Mouse (Mus musculus) heart, embryonic 12.5 days (tissue): ENCODE results near the gene Ntf3. TPM values are rescaled to one million over a fixed set of nuclear protein-coding genes. Genes with fewer than 3 reads are reported as not detected.
A peak's percentile ranks its signal among the peaks of the same experiment; 100 is the strongest.

ENCODE experiments used
- ATAC-seq: fragments of 200-750 bp; cut with Nextera tagmentation; 2 replicates; pipeline ENCODE4 v1.8.0; 2017; ENCODE audit warnings: moderate TSS enrichment, moderate library complexity; ENCODE audit not compliant: insufficient number of reproducible peaks, low FRiP score
- H3K27ac ChIP-seq: fragments of 300-500 bp; sonication (generic); 2 replicates; pipeline ENCODE4 v1.5.1; 2016; ENCODE audit warnings: mild to moderate bottlenecking, moderate library complexity; ENCODE audit not compliant: poor library complexity, severe bottlenecking
- H3K27me3 ChIP-seq: fragments of 300-500 bp; sonication (generic); replicated peaks from 2 replicates; pipeline ENCODE4 v1.6.1; 2016; ENCODE audit warnings: mild to moderate bottlenecking, moderate library complexity
- H3K36me3 ChIP-seq: fragments of 300-500 bp; sonication (generic); 2 replicates; pipeline ENCODE4 v1.6.1; 2016; ENCODE audit warnings: mild to moderate bottlenecking, moderate library complexity
- H3K4me1 ChIP-seq: fragments of 300-500 bp; sonication (generic); replicated peaks from 2 replicates; pipeline ENCODE4 v1.6.1; 2016; ENCODE audit warnings: mild to moderate bottlenecking
- H3K4me2 ChIP-seq: fragments of 300-500 bp; sonication (generic); 2 replicates; pipeline ENCODE4 v1.6.1; 2016; ENCODE audit warnings: mild to moderate bottlenecking, moderate library complexity
- H3K4me3 ChIP-seq: fragments of 300-500 bp; sonication (generic); 2 replicates; pipeline ENCODE4 v1.5.1; 2016; ENCODE audit warnings: mild to moderate bottlenecking
- H3K9ac ChIP-seq: fragments of 300-500 bp; sonication (generic); 2 replicates; pipeline ENCODE4 v1.6.1; 2016; ENCODE audit warnings: mild to moderate bottlenecking, moderate library complexity
- H3K9me3 ChIP-seq: fragments of 300-500 bp; sonication (generic); replicated peaks from 2 replicates; pipeline ENCODE4 v1.6.1; 2016; ENCODE audit warnings: mild to moderate bottlenecking, moderate library complexity
- WGBS: fragments of 180-500 bp; shearing (Covaris S2); methylation state at CpG from one replicate; pipeline ENCODE4 v1.1.7; 2016; 5-methylcytosine and 5-hydroxymethylcytosine counted together
- polyA plus RNA-seq: library from polyadenylated mRNA; unstranded; fragments of >200 nt; fragmentation: Nextera tagmentation; extraction: Ambion mirVana; gene quantifications from 2 replicates; pipeline ENCODE4 v1.2.1, GENCODE M21; 2016

Gene Ntf3
- polyA plus RNA-seq, 1 experiment from 2014 or later: 8.2 TPM

GRCm38 (mm10) chr6:126170772-126171171 lies 4.1 kb upstream of the Ntf3 start:
- Histone ChIP-seq H3K4me2 (no peak overlapping the region), H3K27me3 (peaks cover 6% of the 10 kb centered on the region; the same call in 1 of the 2 replicates), H3K4me1 (peaks cover 21% of the 10 kb centered on the region), H3K9me3 (no peaks in the 10 kb centered on the region), H3K9ac (no peak overlapping the region), H3K36me3 (no peaks in the 10 kb centered on the region), H3K4me3 (no peak overlapping the region), H3K27ac (no peak overlapping the region)
- ATAC-seq: no peak
- 66% methylated on average over 4 of the region's 4 CpGs for WGBS

DNA sequence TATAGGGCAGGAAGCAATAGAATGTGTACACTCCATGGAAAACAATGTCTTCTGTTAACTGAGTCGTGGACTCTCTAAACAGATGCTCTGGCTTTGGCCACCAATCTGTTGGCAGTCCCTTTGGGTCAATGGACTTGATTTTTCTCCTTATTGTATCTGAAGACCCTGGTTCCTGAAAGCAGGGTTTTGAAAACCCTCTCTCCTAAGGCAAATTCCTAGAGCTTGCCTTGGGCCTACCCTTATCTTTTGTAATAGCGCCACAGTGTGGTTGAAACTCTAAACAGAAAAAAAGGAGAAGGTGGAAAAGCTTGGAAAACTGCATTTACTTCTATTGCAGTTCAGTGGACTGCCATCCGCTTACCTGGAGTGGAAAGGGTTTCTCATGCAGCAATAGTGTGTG lies 1.0 kb upstream of the Ntf3 start:
- no peak overlapping the region for H3K9ac ChIP-seq
- no peak overlapping the region for H3K4me2 ChIP-seq
- H3K27me3 ChIP-seq: peaks cover 21% of the 10 kb centered on the region; the same call in 1 of the 2 replicates
- no peak overlapping the region for H3K4me3 ChIP-seq
- H3K4me1 ChIP-seq: peaks cover 38% of the 10 kb centered on the region
- H3K27ac ChIP-seq: no peak overlapping the region
- 17% methylated on average over 3 of the region's 3 CpGs for WGBS
- no peaks in the 10 kb centered on the region for H3K9me3 ChIP-seq
- no peaks in the 10 kb centered on the region for H3K36me3 ChIP-seq
- ATAC-seq: no peak

GRCm38 (mm10) chr6:126167208-126167590 lies 489 bp upstream of the Ntf3 start:
- Histone ChIP-seq H3K27me3 (peaks cover 21% of the 10 kb centered on the region; the same call in 1 of the 2 replicates), H3K9me3 (no peaks in the 10 kb centered on the region), H3K36me3 (no peaks in the 10 kb centered on the region), H3K4me2 (peak overlapping the region; percentile 79), H3K4me1 (peaks cover 40% of the 10 kb centered on the region), H3K9ac (peak overlapping the region; percentile 55), H3K4me3 (peak overlapping the region; percentile 45), H3K27ac (no peak overlapping the region)
- no peak for ATAC-seq
- WGBS: 4% methylated on average over 6 of the region's 6 CpGs

DNA sequence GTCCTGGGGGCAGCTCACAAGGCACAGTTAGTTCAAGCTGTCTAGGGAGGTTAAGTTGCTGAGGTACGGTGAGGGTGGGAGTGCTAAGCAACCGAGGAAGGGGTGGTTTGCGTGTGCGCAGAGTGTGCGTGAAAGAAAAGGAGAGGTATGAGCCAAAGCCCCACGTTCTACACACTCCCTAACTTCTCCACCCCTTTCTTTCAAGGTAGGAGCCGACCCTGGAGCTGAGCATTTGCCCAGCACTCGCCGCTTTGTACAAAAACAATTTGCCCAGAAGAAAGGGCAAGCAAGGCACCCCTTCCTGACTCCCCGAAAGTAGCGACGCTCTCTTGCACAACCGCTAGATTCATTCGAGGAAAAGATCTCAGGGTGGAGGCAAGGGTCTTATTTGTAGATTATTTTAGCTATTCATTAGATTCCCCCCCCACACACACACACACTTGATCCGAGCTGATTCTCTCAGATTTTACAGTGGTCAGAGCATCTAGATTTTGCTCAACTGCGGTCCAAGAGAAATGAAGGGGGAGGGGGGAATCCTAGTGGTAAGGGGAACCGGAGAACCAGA lies 1.0 kb downstream of the Ntf3 start:
- WGBS: 9% methylated on average over 17 of the region's 17 CpGs
- H3K27me3 ChIP-seq: peaks cover 21% of the 10 kb centered on the region; the same call in 1 of the 2 replicates
- H3K36me3 ChIP-seq: no peaks in the 10 kb centered on the region
- peak overlapping the region; percentile 79 for H3K4me2 ChIP-seq
- no peaks in the 10 kb centered on the region for H3K9me3 ChIP-seq
- peak overlapping the region; percentile 45 for H3K4me3 ChIP-seq
- H3K4me1 ChIP-seq: peaks cover 48% of the 10 kb centered on the region
- peak overlapping the region; percentile 60; the same call in 1 of the 2 replicates for H3K9ac ChIP-seq
- ATAC-seq: no peak
- no peak overlapping the region for H3K27ac ChIP-seq

DNA sequence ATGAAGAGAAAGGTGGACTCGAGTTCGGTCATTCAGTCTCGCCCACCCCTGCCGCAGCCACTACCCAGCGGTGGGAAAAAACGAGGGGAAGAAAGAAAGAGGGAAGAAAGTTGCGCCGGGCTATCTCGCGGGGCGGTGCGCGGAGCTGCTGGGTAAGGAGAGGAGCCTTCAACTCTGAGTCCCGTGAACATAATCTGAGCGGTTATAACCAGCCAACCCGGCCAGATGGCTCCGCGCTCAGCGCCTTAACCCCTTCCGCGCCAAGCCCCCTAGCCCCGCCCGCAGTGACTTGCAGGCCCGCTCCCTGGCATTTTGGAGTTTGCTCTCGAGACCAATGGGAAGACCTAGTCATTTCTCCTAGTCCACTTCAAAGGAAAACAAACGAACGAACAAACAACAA lies 1.9 kb downstream of the Ntf3 start:
- peaks cover 56% of the 10 kb centered on the region for H3K4me1 ChIP-seq
- WGBS: under 1% methylated on average over 27 of the region's 27 CpGs
- H3K9me3 ChIP-seq: no peaks in the 10 kb centered on the region
- H3K9ac ChIP-seq: peak overlapping the region; percentile 70
- H3K36me3 ChIP-seq: no peaks in the 10 kb centered on the region
- H3K27ac ChIP-seq: 0 out of 2 replicates have a peak overlapping the region, but pooled peaks have one; percentile 0
- ATAC-seq: no peak
- peaks cover 21% of the 10 kb centered on the region; the same call in 1 of the 2 replicates for H3K27me3 ChIP-seq
- peak overlapping the region; percentile 54 for H3K4me3 ChIP-seq
- H3K4me2 ChIP-seq: peak overlapping the region; percentile 91

DNA sequence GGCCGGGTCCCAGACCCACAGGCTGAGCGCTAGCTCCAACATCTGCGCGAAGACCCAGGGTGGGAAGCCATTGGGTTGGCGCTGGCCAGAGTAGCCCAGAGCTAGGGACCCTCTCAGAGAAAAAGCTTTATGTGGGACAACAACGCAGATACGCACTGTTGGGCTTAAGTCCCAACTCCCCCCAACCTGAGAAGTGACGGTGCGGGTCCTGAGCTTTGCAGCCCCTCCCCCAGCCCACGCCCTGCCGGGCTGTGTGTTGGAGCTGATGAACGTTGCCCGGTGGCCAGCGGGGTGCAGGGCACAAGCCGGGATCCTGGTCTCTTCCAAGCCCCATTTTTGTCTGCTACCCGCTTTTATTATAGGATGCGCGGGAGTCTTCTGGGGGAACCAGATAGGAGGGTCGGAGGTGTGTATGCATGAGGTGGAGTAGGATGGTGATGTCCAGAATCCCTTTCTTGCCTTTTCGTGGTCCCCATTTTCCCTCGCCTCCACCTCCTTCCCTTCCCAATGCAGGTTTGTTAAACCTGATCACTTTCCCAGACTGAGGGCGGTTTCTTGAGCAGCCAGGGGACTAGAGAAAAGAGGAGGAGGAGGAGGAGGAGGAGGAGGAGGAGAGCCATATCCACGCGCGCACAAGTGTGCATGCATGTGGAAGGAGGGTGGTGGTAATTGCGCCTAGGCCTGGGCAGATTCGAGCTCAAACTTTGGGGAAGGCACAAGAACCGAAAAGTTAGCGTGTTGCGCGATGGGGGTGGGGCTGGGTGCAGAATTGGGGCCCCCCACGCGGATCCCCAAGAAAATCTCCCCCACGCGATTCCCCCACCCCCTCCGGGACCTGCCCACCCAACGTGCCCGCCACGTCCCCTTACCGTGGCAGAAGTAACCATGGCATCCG lies 2.6 kb downstream of the Ntf3 start:
- Histone ChIP-seq H3K27ac (0 out of 2 replicates have a peak overlapping the region, but pooled peaks have one; percentile 51), H3K27me3 (peaks cover 21% of the 10 kb centered on the region; the same call in 1 of the 2 replicates), H3K4me3 (peak overlapping the region; percentile 54), H3K4me2 (peak overlapping the region; percentile 91), H3K9me3 (no peaks in the 10 kb centered on the region), H3K9ac (peak overlapping the region; percentile 70), H3K4me1 (peaks cover 62% of the 10 kb centered on the region), H3K36me3 (no peaks in the 10 kb centered on the region)
- under 1% methylated on average over 40 of the region's 41 CpGs for WGBS
- ATAC-seq: 0 out of 2 replicates have a peak, but pooled peaks have one; percentile 4

DNA sequence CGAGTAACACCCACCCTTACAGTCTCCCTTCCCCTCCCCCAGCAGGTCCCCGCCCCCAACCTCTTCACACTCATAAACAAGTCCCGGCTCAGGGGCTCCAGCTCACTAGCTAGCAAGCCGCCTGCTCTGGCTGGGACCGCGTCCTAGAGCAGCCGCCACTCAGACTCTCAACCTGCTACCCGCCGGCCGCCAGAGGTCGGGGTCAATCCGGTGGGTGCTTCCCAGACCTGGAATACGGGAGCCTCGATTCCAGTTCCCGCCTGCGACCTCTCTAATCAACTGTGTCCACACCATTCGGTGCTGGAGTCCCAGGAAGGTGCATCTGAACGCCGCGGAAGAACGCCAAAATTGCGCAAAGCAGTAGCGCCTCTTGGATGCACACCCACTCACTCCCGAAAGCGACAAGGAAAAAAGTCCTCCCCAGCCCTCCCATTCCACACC lies 3.5 kb downstream of the Ntf3 start:
- peaks cover 63% of the 10 kb centered on the region for H3K4me1 ChIP-seq

DNA sequence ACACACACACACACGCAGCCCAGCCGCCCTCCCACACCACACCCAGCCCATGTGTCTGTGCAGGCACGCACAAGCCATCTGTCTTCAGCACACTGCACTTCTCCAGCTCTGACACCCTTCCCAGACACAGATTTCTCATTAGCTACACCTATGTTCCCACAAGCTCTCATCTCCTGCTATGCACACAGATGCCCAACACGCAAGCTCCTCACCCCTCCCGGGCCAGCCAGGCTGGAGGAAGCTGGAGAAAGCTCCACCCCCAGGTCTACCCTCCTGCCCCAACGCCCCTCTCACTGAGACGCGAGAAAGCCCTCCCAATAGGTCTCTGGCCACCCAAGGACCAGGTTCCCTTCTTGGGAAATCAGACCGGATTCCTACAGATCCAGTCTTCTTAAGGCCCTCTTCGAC lies 4.4 kb downstream of the Ntf3 start:
- 6% methylated on average over 10 of the region's 10 CpGs for WGBS
- peaks cover 21% of the 10 kb centered on the region; the same call in 1 of the 2 replicates for H3K27me3 ChIP-seq
- peaks cover 63% of the 10 kb centered on the region for H3K4me1 ChIP-seq
- peak overlapping the region; percentile 91 for H3K4me2 ChIP-seq
- H3K4me3 ChIP-seq: peak overlapping the region; percentile 54
- H3K27ac ChIP-seq: peak overlapping the region; percentile 51; the same call in 1 of the 2 replicates
- H3K9me3 ChIP-seq: no peaks in the 10 kb centered on the region
- H3K36me3 ChIP-seq: no peaks in the 10 kb centered on the region
- H3K9ac ChIP-seq: peak overlapping the region; percentile 70
- 0 out of 2 replicates have a peak, but pooled peaks have one; percentile 4 for ATAC-seq

More for the DNA sequence above, 3.5 kb downstream of the Ntf3 start:
- H3K9ac ChIP-seq: peak overlapping the region; percentile 70
- WGBS: under 1% methylated on average over 25 of the region's 25 CpGs
- no peaks in the 10 kb centered on the region for H3K36me3 ChIP-seq
- H3K27ac ChIP-seq: peak overlapping the region; percentile 51
- H3K4me2 ChIP-seq: peak overlapping the region; percentile 91
- peak; percentile 76 for ATAC-seq
- H3K27me3 ChIP-seq: peaks cover 21% of the 10 kb centered on the region; the same call in 1 of the 2 replicates
- peak overlapping the region; percentile 54 for H3K4me3 ChIP-seq
- no peaks in the 10 kb centered on the region for H3K9me3 ChIP-seq

GRCm38 (mm10) chr6:126161571-126162340 lies 5.0 kb downstream of the Ntf3 start:
- no peak for ATAC-seq
- H3K4me2 ChIP-seq: peak overlapping the region; percentile 91
- H3K27ac ChIP-seq: no peak overlapping the region; the same call in 1 of the 2 replicates
- 50% methylated on average over 8 of the region's 8 CpGs for WGBS
- H3K36me3 ChIP-seq: no peaks in the 10 kb centered on the region
- peak overlapping the region; percentile 70; the same call in 1 of the 2 replicates for H3K9ac ChIP-seq
- H3K27me3 ChIP-seq: peaks cover 21% of the 10 kb centered on the region; the same call in 1 of the 2 replicates
- H3K4me1 ChIP-seq: peaks cover 59% of the 10 kb centered on the region
- peak overlapping the region; percentile 54 for H3K4me3 ChIP-seq
- no peaks in the 10 kb centered on the region for H3K9me3 ChIP-seq

GRCm38 (mm10) chr6:126160067-126160411 lies 6.7 kb downstream of the Ntf3 start:
- 34% methylated on average over 5 of the region's 5 CpGs for WGBS
- H3K36me3 ChIP-seq: no peaks in the 10 kb centered on the region
- H3K9me3 ChIP-seq: no peaks in the 10 kb centered on the region
- peaks cover 47% of the 10 kb centered on the region for H3K4me1 ChIP-seq
- no peak for ATAC-seq
- H3K27me3 ChIP-seq: peaks cover 9% of the 10 kb centered on the region; the same call in 1 of the 2 replicates
- no peak overlapping the region for H3K9ac ChIP-seq
- H3K4me2 ChIP-seq: no peak overlapping the region
- H3K27ac ChIP-seq: 0 out of 2 replicates have a peak overlapping the region, but pooled peaks have one; percentile 54
- H3K4me3 ChIP-seq: no peak overlapping the region
